Mouse (Mus musculus): ENCODE measurements around the gene Cyth3. TPM values are rescaled to one million over a fixed set of nuclear protein-coding genes. Genes with fewer than 3 reads are reported as not detected.

The Cyth3 gene
- 60.7 and 61.3 TPM in 2 replicates for polyA plus RNA-seq (2015; fragmentation: Nextera tagmentation; extraction: Ambion mirVana)

GRCm38 (mm10) chr5:143621893-143622622 lies at the start of gene Cyth3:
Gene Cyth3, plus strand, starts transcription at chr5:143622447.
- peak; percentile 91 for ATAC-seq (ENCODE audit: low FRiP score, low read depth)
- H3K9me3 ChIP-seq: no peaks in the 10 kb centered on the region
- no peaks in the 10 kb centered on the region for H3K27me3 ChIP-seq
- peak within 1 kb of the TSS; percentile 84 for H3K9ac ChIP-seq
- H3K4me2 ChIP-seq (replicated peaks): peak within 1 kb of the TSS; percentile 90
- H3K4me1 ChIP-seq: peaks cover 67% of the 10 kb centered on the region
- no peaks in the 10 kb centered on the region for H3K36me3 ChIP-seq
- peak within 1 kb of the TSS; percentile 88 for H3K27ac ChIP-seq
- 7% methylated on average over 46 of the region's 46 CpGs for WGBS
- peak within 1 kb of the TSS; percentile 83 for H3K4me3 ChIP-seq

GRCm38 (mm10) chr5:143573067-143573466 lies 49.2 kb upstream of the Cyth3 start:
- ATAC-seq (ENCODE audit: low FRiP score, low read depth): no peak
- H3K27ac ChIP-seq: no peak overlapping the region
- no peak overlapping the region for H3K4me2 ChIP-seq (replicated peaks)
- peaks cover 4% of the 10 kb centered on the region; the same call in 1 of the 2 replicates for H3K4me1 ChIP-seq
- H3K27me3 ChIP-seq: no peaks in the 10 kb centered on the region
- 90% methylated on average over 4 of the region's 4 CpGs for WGBS
- H3K9me3 ChIP-seq: no peaks in the 10 kb centered on the region
- H3K9ac ChIP-seq: no peak overlapping the region
- H3K4me3 ChIP-seq: no peak overlapping the region
- H3K36me3 ChIP-seq: no peaks in the 10 kb centered on the region

- no peak for ATAC-seq (ENCODE audit: low FRiP score, low read depth)
- Histone ChIP-seq H3K4me1 (peaks cover 4% of the 10 kb centered on the region; the same call in 1 of the 2 replicates), H3K27ac (no peak overlapping the region), H3K4me3 (no peak overlapping the region), H3K9ac (no peak overlapping the region), H3K36me3 (no peaks in the 10 kb centered on the region), H3K4me2 (replicated peaks) (no peak overlapping the region), H3K9me3 (no peaks in the 10 kb centered on the region), H3K27me3 (no peaks in the 10 kb centered on the region)
- WGBS: 80% methylated on average over 19 of the region's 19 CpGs
These were observed 47.7 kb upstream of the Cyth3 start for GRCm38 (mm10) chr5:143574261-143575178.

- H3K9me3 ChIP-seq: 0 out of 2 replicates have a peak, but pooled peaks cover 4% of the 10 kb centered on the region
- no peak overlapping the region for H3K9ac ChIP-seq
- ATAC-seq (ENCODE audit: low FRiP score, low read depth): no peak
- H3K36me3 ChIP-seq: no peaks in the 10 kb centered on the region
- H3K27ac ChIP-seq: no peak overlapping the region
- H3K4me3 ChIP-seq: no peak overlapping the region
- 88% methylated on average over 10 of the region's 10 CpGs for WGBS
- no peak overlapping the region for H3K4me2 ChIP-seq (replicated peaks)
- no peaks in the 10 kb centered on the region for H3K4me1 ChIP-seq
- no peaks in the 10 kb centered on the region for H3K27me3 ChIP-seq
These were observed 42.6 kb upstream of the Cyth3 start for GRCm38 (mm10) chr5:143579537-143580203.

- 89% methylated on average over 2 of the region's 2 CpGs for WGBS
- H3K4me2 ChIP-seq (replicated peaks): no peak overlapping the region
- H3K27ac ChIP-seq: no peak overlapping the region
- no peaks in the 10 kb centered on the region for H3K27me3 ChIP-seq
- H3K4me3 ChIP-seq: no peak overlapping the region
- ATAC-seq (ENCODE audit: low FRiP score, low read depth): no peak
- no peak overlapping the region for H3K9ac ChIP-seq
- H3K4me1 ChIP-seq: 0 out of 2 replicates have a peak, but pooled peaks cover 5% of the 10 kb centered on the region
- H3K36me3 ChIP-seq: no peaks in the 10 kb centered on the region
- 0 out of 2 replicates have a peak, but pooled peaks cover 4% of the 10 kb centered on the region for H3K9me3 ChIP-seq
These were observed 41.3 kb upstream of the Cyth3 start for GRCm38 (mm10) chr5:143580982-143581381.

GRCm38 (mm10) chr5:143581874-143582273 lies 40.4 kb upstream of the Cyth3 start:
- WGBS: 84% methylated on average over 8 of the region's 8 CpGs
- H3K4me2 ChIP-seq (replicated peaks): no peak overlapping the region

GRCm38 (mm10) chr5:143583081-143583480 lies 39.2 kb upstream of the Cyth3 start:
- H3K27me3 ChIP-seq: no peaks in the 10 kb centered on the region
- H3K9ac ChIP-seq: no peak overlapping the region
- no peak overlapping the region for H3K27ac ChIP-seq
- H3K4me3 ChIP-seq: no peak overlapping the region
- 0 out of 2 replicates have a peak, but pooled peaks cover 5% of the 10 kb centered on the region for H3K4me1 ChIP-seq
- no peak overlapping the region for H3K4me2 ChIP-seq (replicated peaks)
- ATAC-seq (ENCODE audit: low FRiP score, low read depth): no peak
- no peaks in the 10 kb centered on the region for H3K36me3 ChIP-seq
- H3K9me3 ChIP-seq: 0 out of 2 replicates have a peak, but pooled peaks cover 4% of the 10 kb centered on the region
- whole genome bisulfite sequencing: 94% methylated on average over 10 of the region's 10 CpGs

More at GRCm38 (mm10) chr5:143581874-143582273, 40.4 kb upstream of the Cyth3 start:
- Histone ChIP-seq H3K4me1 (0 out of 2 replicates have a peak, but pooled peaks cover 5% of the 10 kb centered on the region), H3K27ac (no peak overlapping the region), H3K4me3 (no peak overlapping the region), H3K9ac (no peak overlapping the region), H3K36me3 (no peaks in the 10 kb centered on the region), H3K27me3 (no peaks in the 10 kb centered on the region), H3K9me3 (0 out of 2 replicates have a peak, but pooled peaks cover 4% of the 10 kb centered on the region)
- no peak for ATAC-seq (ENCODE audit: low FRiP score, low read depth)

- 70% methylated on average over 5 of the region's 5 CpGs for WGBS
These were observed 37.3 kb upstream of the Cyth3 start for GRCm38 (mm10) chr5:143584982-143585381.

GRCm38 (mm10) chr5:143586386-143586785 lies 35.9 kb upstream of the Cyth3 start:
- H3K27me3 ChIP-seq: no peaks in the 10 kb centered on the region
- no peak overlapping the region for H3K4me2 ChIP-seq (replicated peaks)
- peaks cover 15% of the 10 kb centered on the region for H3K4me1 ChIP-seq
- WGBS: 86% methylated on average over 8 of the region's 8 CpGs
- no peak for ATAC-seq (ENCODE audit: low FRiP score, low read depth)
- no peak overlapping the region for H3K27ac ChIP-seq
- H3K9me3 ChIP-seq: 0 out of 2 replicates have a peak, but pooled peaks cover 4% of the 10 kb centered on the region
- H3K4me3 ChIP-seq: no peak overlapping the region
- no peaks in the 10 kb centered on the region for H3K36me3 ChIP-seq
- no peak overlapping the region for H3K9ac ChIP-seq

More at GRCm38 (mm10) chr5:143584982-143585381, 37.3 kb upstream of the Cyth3 start:
- H3K9me3 ChIP-seq: 0 out of 2 replicates have a peak, but pooled peaks cover 4% of the 10 kb centered on the region
- H3K36me3 ChIP-seq: no peaks in the 10 kb centered on the region
- H3K27me3 ChIP-seq: no peaks in the 10 kb centered on the region
- no peak overlapping the region for H3K27ac ChIP-seq
- ATAC-seq (ENCODE audit: low FRiP score, low read depth): no peak
- H3K9ac ChIP-seq: no peak overlapping the region
- H3K4me1 ChIP-seq: peaks cover 15% of the 10 kb centered on the region
- H3K4me3 ChIP-seq: no peak overlapping the region
- no peak overlapping the region for H3K4me2 ChIP-seq (replicated peaks)

- Histone ChIP-seq H3K27me3 (no peaks in the 10 kb centered on the region), H3K4me1 (peaks cover 22% of the 10 kb centered on the region), H3K9ac (no peak overlapping the region), H3K4me3 (no peak overlapping the region), H3K36me3 (no peaks in the 10 kb centered on the region), H3K4me2 (replicated peaks) (0 out of 2 replicates have a peak overlapping the region, but pooled peaks have one; percentile 21), H3K9me3 (no peaks in the 10 kb centered on the region), H3K27ac (no peak overlapping the region)
- 25% methylated on average over 17 of the region's 17 CpGs for WGBS
- ATAC-seq (ENCODE audit: low FRiP score, low read depth): 0 out of 2 replicates have a peak, but pooled peaks have one; percentile 48
These were observed 33.1 kb upstream of the Cyth3 start for GRCm38 (mm10) chr5:143589108-143589507.

- H3K4me3 ChIP-seq: no peak overlapping the region
- no peak overlapping the region for H3K4me2 ChIP-seq (replicated peaks)
- peaks cover 8% of the 10 kb centered on the region; the same call in 1 of the 2 replicates for H3K9me3 ChIP-seq
- no peak for ATAC-seq (ENCODE audit: low FRiP score, low read depth)
- WGBS: 62% methylated on average over 5 of the region's 5 CpGs
- peak overlapping the region; percentile 35; the same call in 1 of the 2 replicates for H3K9ac ChIP-seq
- no peaks in the 10 kb centered on the region for H3K36me3 ChIP-seq
- H3K27me3 ChIP-seq: no peaks in the 10 kb centered on the region
- no peak overlapping the region for H3K27ac ChIP-seq
- peaks cover 17% of the 10 kb centered on the region for H3K4me1 ChIP-seq
These were observed 29.3 kb upstream of the Cyth3 start for GRCm38 (mm10) chr5:143592926-143593325.

Data from limb, embryonic 13.5 days (tissue).